In genomic region chr4:58712166-58712565, GRCm38 (mm10) we compare ENCODE assay signal across 27 mouse cellular contexts.
"Had no signal": no experiment of that assay in that cellular context is flagged by ENCODE, and none has a peak within 500 bp of the region (broad histone marks: within the 10 kb centered on the region; RNA-seq: fewer than 3 reads in every experiment).

No protein-coding gene starts in this region.

- H3K9me3 ChIP-seq: heart, embryonic 10.5 days; hindbrain, embryonic 13.5 days; intestine, embryonic 15.5 days; kidney, embryonic 15.5 days; limb, embryonic 15.5 days; liver, embryonic 12.5 days had no signal

- H3K4me3 ChIP-seq: gastrocnemius, adult 2 months; heart, embryonic 10.5 days; heart, embryonic 12.5 days; hindbrain, embryonic 13.5 days; hindbrain, embryonic 15.5 days; intestine, embryonic 15.5 days; kidney, embryonic 15.5 days; layer of hippocampus, adult 2 months; limb, embryonic 15.5 days; liver, embryonic 12.5 days had no signal

- H3K27me3 ChIP-seq: heart, embryonic 12.5 days; hindbrain, embryonic 13.5 days; hindbrain, embryonic 15.5 days; intestine, embryonic 15.5 days; kidney, embryonic 15.5 days; limb, embryonic 15.5 days; liver, embryonic 12.5 days had no signal

- DNase-seq: forebrain, postnatal 0 days; gastrocnemius, adult 2 months; gastrocnemius, postnatal 10 days; gastrocnemius, postnatal 25 days; heart, adult 18-20 months; heart, postnatal 10 days; heart, postnatal 36 days; kidney, adult 11 months; kidney, adult 2 months; kidney, adult 9 months; kidney, postnatal 14 days; kidney, postnatal 4 days; layer of hippocampus, adult 9-11 months; layer of hippocampus, postnatal 36 days; left cerebral cortex, postnatal 4 days had no signal

- H3K36me3 ChIP-seq: heart, embryonic 10.5 days; heart, embryonic 12.5 days; hindbrain, embryonic 13.5 days; hindbrain, embryonic 15.5 days; intestine, embryonic 15.5 days; kidney, embryonic 15.5 days; limb, embryonic 15.5 days; liver, embryonic 12.5 days had no signal

- H3K4me1 ChIP-seq: heart, embryonic 10.5 days; heart, embryonic 12.5 days; hindbrain, embryonic 13.5 days; hindbrain, embryonic 15.5 days; intestine, embryonic 15.5 days; liver, embryonic 12.5 days had no signal

- H3K27ac ChIP-seq: gastrocnemius, adult 2 months; heart, embryonic 10.5 days; hindbrain, embryonic 13.5 days; hindbrain, embryonic 15.5 days; hindbrain, postnatal 0 days; intestine, embryonic 15.5 days; kidney, embryonic 15.5 days; kidney, postnatal 0 days; layer of hippocampus, adult 2 months; limb, embryonic 15.5 days; liver, embryonic 12.5 days; liver, embryonic 14.5 days had no signal

- H3K9ac ChIP-seq: forebrain, postnatal 0 days; heart, embryonic 12.5 days; hindbrain, embryonic 13.5 days; hindbrain, embryonic 15.5 days; intestine, embryonic 15.5 days; kidney, embryonic 15.5 days; limb, embryonic 15.5 days; liver, embryonic 12.5 days; liver, embryonic 14.5 days had no signal

- ATAC-seq: forebrain, postnatal 0 days; hindbrain, postnatal 0 days; intestine, embryonic 15.5 days; liver, embryonic 12.5 days had no signal

- H3K4me2 ChIP-seq: heart, embryonic 12.5 days; hindbrain, embryonic 13.5 days; hindbrain, embryonic 15.5 days; intestine, embryonic 15.5 days; kidney, embryonic 15.5 days; limb, embryonic 15.5 days; liver, embryonic 12.5 days had no signal
